Mouse (Mus musculus) ES-Bruce4 (cell line): ENCODE data around the gene Pitpnb.

Experiments used
- EP300 ChIP-seq: IDR thresholded peaks from 2 replicates; pipeline ENCODE4 v1.6.1; 2011; ENCODE audit warnings: low read depth, low read length; ENCODE audit not compliant: insufficient read depth
- POLR2A ChIP-seq: IDR thresholded peaks from one replicate; pipeline ENCODE4 v1.8.1; 2011; ENCODE audit warnings: low read length; ENCODE audit not compliant: insufficient read depth

DNA sequence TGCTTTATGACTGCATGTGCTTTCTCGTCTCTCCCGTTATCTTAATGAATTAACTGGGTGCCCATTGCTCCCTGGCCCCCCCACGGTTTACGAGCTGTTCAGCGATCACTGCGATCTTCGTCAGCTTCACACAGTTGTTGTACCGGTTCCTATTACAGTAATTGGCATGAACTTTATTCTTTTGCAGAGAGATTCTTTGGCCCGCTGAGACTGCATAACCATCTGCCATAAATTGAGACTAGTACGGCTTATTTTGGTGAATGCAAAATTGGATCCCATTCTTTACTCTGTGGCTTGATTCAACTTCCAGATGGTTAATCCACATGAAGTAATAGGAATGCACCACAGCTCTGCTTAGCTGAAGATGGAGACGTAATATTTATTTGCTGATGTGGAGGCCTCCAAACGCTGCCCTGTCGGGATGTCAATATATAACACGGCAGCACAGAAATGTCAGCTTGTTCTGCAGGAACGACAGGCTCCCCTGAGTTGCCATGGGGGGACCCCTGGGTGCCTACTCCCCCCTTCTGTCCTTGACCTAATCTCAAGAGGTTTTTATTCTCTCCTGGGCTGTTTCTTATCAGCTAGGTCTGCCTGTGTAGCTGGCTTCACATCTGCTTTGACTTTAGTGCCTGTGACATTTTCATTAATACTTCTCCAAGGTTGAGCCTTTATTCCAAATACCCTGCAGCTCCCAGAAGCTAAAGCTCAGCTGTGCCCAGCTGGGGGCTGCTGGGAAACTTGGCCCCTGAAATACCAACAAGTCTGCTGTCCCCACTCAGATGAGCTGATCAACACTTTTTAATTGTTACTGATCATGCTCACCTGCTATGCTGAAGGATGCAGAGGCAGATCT is 63.9 kb downstream of the Pitpnb start:
- no peak for TF ChIP-seq EP300
- TF ChIP-seq POLR2A: no peak
